8 mouse cellular contexts compared by ENCODE assay signal in the genomic region with DNA sequence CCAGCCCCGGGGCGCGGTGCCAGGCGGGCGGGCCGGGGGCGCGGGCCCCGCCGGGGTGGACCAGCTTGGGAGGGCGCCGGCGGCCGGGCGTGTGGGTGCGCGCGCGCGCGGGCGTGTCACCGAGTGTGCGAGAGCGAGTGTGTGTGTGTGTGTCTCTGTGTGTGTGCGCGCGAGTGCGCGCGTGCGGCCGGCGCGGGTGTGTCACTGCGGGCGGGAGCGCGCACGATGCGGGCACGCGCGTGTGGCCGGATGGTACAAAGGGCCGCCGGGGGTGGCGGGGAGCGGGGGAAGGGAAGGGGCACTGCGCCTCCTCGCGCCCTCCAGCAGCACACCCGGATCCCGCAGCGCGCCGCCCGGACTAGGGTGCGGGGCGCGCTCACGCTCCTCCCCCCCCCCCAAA. TPM values are rescaled to one million over a fixed set of nuclear protein-coding genes. Genes with fewer than 3 reads are reported as not detected.
DNase-seq lines count a peak whose midpoint lies in the region; ATAC-seq and TF ChIP-seq lines count a peak whose summit lies in the region.

No protein-coding gene starts in this region.

- H3K4me1 ChIP-seq in embryonic facial prominence, embryonic 10.5 days, result peaks cover 84% of the 10 kb centered on the region
- H3K4me1 ChIP-seq in hindbrain, embryonic 15.5 days (replicated peaks), result peaks cover 53% of the 10 kb centered on the region
- H3K4me1 ChIP-seq in small intestine, adult 2 months (ENCODE audit: control insufficient read depth, insufficient read depth, insufficient read length, low read length), result peaks cover 5% of the 10 kb centered on the region

- H3K79me2 ChIP-seq in C2C12 (ENCODE audit: control insufficient read depth, insufficient read depth), result no peaks in the 10 kb centered on the region

- H3K79me3 ChIP-seq in C2C12 (ENCODE audit: low read depth), result no peaks in the 10 kb centered on the region

- under 1% methylated on average over 61 of the region's 62 CpGs for WGBS in embryonic facial prominence, embryonic 10.5 days
- 2% methylated on average over 24 of the region's 62 CpGs for WGBS in hindbrain, embryonic 15.5 days
- 3% methylated on average over 61 of the region's 62 CpGs for WGBS in small intestine, adult 2 months

- no peak for TF ChIP-seq CTCF in C2C12 (IDR thresholded peaks at IDR 0.05; ENCODE audit: control insufficient read depth, insufficient read depth, insufficient read length)
- TF ChIP-seq CTCF in small intestine, adult 2 months (IDR thresholded peaks at IDR 0.05; ENCODE audit: extremely low read depth, insufficient read length, insufficient replicate concordance, low read depth, low read length), result no peak

- no peaks in the 10 kb centered on the region for H3K9me3 ChIP-seq in embryonic facial prominence, embryonic 10.5 days
- no peaks in the 10 kb centered on the region for H3K9me3 ChIP-seq in hindbrain, embryonic 15.5 days

- DNase-seq in NIH3T3 (ENCODE audit: low read depth), result peak; percentile 53
- DNase-seq in embryonic facial prominence, embryonic 10.5 days (ENCODE audit: low spot score), result peak; percentile 78
- DNase-seq in left cerebral cortex, adult 8-10 months (ENCODE audit: low spot score in 2 of 2), result peak; percentile 65 to 83
- DNase-seq in lung, postnatal 36 days, result peak; percentile 69
- no peak for DNase-seq in spleen, adult 12 weeks (ENCODE audit: low spot score)

- no peak for TF ChIP-seq POLR2A in small intestine, adult 2 months (IDR thresholded peaks at IDR 0.05; ENCODE audit: low read depth, low read length)

- H3K36me3 ChIP-seq in C2C12 (ENCODE audit: control insufficient read depth, insufficient read depth), result no peaks in the 10 kb centered on the region
- H3K36me3 ChIP-seq in embryonic facial prominence, embryonic 10.5 days (replicated peaks), result no peaks in the 10 kb centered on the region
- H3K36me3 ChIP-seq in hindbrain, embryonic 15.5 days, result no peaks in the 10 kb centered on the region
- no peaks in the 10 kb centered on the region for H3K36me3 ChIP-seq in small intestine, adult 2 months (ENCODE audit: control insufficient read depth, insufficient read depth, low read length)

- H3K9ac ChIP-seq in hindbrain, embryonic 15.5 days, result peak overlapping the region; percentile 96

- ATAC-seq in hindbrain, embryonic 15.5 days (ENCODE audit: low FRiP score, low read depth), result peak; percentile 56

- peak overlapping the region; percentile 90 for H3K4me2 ChIP-seq in hindbrain, embryonic 15.5 days

- no peak overlapping the region for H3K4me3 ChIP-seq in C2C12 (ENCODE audit: insufficient read depth, poor library complexity, severe bottlenecking)
- peak overlapping the region; percentile 76 for H3K4me3 ChIP-seq in embryonic facial prominence, embryonic 10.5 days
- peak overlapping the region; percentile 82 for H3K4me3 ChIP-seq in hindbrain, embryonic 15.5 days
- peak overlapping the region; percentile 65 for H3K4me3 ChIP-seq in small intestine, adult 2 months (ENCODE audit: low read depth, low read length)

- peaks cover 88% of the 10 kb centered on the region for H3K27me3 ChIP-seq in C2C12 (ENCODE audit: control insufficient read depth, insufficient read depth, insufficient read length)
- peaks cover 99% of the 10 kb centered on the region for H3K27me3 ChIP-seq in embryonic facial prominence, embryonic 10.5 days (replicated peaks; ENCODE audit: low read depth, poor library complexity, severe bottlenecking)
- no peaks in the 10 kb centered on the region for H3K27me3 ChIP-seq in hindbrain, embryonic 15.5 days
- H3K27me3 ChIP-seq in small intestine, adult 2 months (ENCODE audit: control insufficient read depth, insufficient read depth, low read length), result peaks cover 36% of the 10 kb centered on the region

- H3ac ChIP-seq in C2C12 (ENCODE audit: control insufficient read depth, insufficient read length, low read depth), result peak overlapping the region; percentile 38

- peak overlapping the region; percentile 87 for H3K27ac ChIP-seq in embryonic facial prominence, embryonic 10.5 days (replicated peaks)
- peak overlapping the region; percentile 95 for H3K27ac ChIP-seq in hindbrain, embryonic 15.5 days (replicated peaks)
- H3K27ac ChIP-seq in small intestine, adult 2 months (ENCODE audit: insufficient read depth, low read depth, low read length), result no peak overlapping the region

TF ChIP-seq in C2C12, 6 proteins besides CTCF, POLR2A, EP300 and RAD21:
- TF ChIP-seq MYOG (IDR thresholded peaks at IDR 0.05; ENCODE audit: control insufficient read depth, extremely low read depth, insufficient read length) (no peak), MAX (IDR thresholded peaks at IDR 0.05) (no peak), CEBPB (IDR thresholded peaks at IDR 0.05; ENCODE audit: low read depth) (no peak), USF1 (IDR thresholded peaks at IDR 0.05; ENCODE audit: low read depth) (no peak), MYOD1 (IDR thresholded peaks at IDR 0.05; ENCODE audit: control insufficient read depth, insufficient read length, low read depth) (no peak), FOSL1 (IDR thresholded peaks at IDR 0.05; ENCODE audit: insufficient read depth, low read length, poor library complexity, severe bottlenecking) (no peak)

RNA-seq across cellular contexts. Expression of a gene that starts 0.9 kb away (rescaled TPM):
- 0.01 TPM for polyA plus RNA-seq in C2C12 (2012; fragmentation: generic; extraction: Trizol)
- 0.72 and 0.80 TPM in 2 replicates for polyA plus RNA-seq in embryonic facial prominence, embryonic 10.5 days (2016; fragmentation: Nextera tagmentation; extraction: Ambion mirVana)
- 11.9 TPM in 2 replicates for polyA plus RNA-seq in hindbrain, embryonic 15.5 days (2015; fragmentation: Nextera tagmentation; extraction: Ambion mirVana)
- total RNA-seq in left cerebral cortex, adult 8-10 months (2022), result 100 to 1,000 TPM; 255 to 270 (median 262) TPM
- 0.43 and 0.53 TPM in 2 replicates for polyA plus RNA-seq in small intestine, adult 2 months (2012; rRNA removed)

RNA-seq across cellular contexts. Expression of a gene that starts 54.4 kb away (rescaled TPM):
- 15.9 TPM for polyA plus RNA-seq in C2C12 (2012; fragmentation: generic; extraction: Trizol)
- polyA plus RNA-seq in embryonic facial prominence, embryonic 10.5 days (2016; fragmentation: Nextera tagmentation; extraction: Ambion mirVana), result 13.0 and 14.4 TPM in 2 replicates
- 2.6 and 3.0 TPM in 2 replicates for polyA plus RNA-seq in hindbrain, embryonic 15.5 days (2015; fragmentation: Nextera tagmentation; extraction: Ambion mirVana)
- 10 to 100 TPM; 65.6 to 80.8 (median 72.9) TPM for total RNA-seq in left cerebral cortex, adult 8-10 months (2022)
- 2.1 and 3.8 TPM in 2 replicates for polyA plus RNA-seq in small intestine, adult 2 months (2012; rRNA removed)
